Mouse (Mus musculus) megakaryocyte, embryonic 14.5 days (primary cell): ENCODE results near the gene BC048671. TPM values are rescaled to one million over a fixed set of nuclear protein-coding genes. Genes with fewer than 3 reads are reported as not detected.

Experiments
- H3K27me3 ChIP-seq: replicated peaks from 2 replicates; pipeline ENCODE3; 2012; ENCODE audit warnings: inconsistent platforms
- H3K36me3 ChIP-seq: replicated peaks from 2 replicates; pipeline ENCODE3; 2012; ENCODE audit warnings: low read length, inconsistent platforms, mixed read lengths
- H3K4me1 ChIP-seq: 2 replicates; pipeline ENCODE4 v1.6.1; 2012; ENCODE audit warnings: inconsistent platforms
- H3K4me3 ChIP-seq: replicated peaks from 2 replicates; pipeline ENCODE3; 2012; ENCODE audit warnings: moderate library complexity, mild to moderate bottlenecking, inconsistent platforms
- H3K9me3 ChIP-seq: 2 replicates; pipeline ENCODE4 v1.6.1; 2012; ENCODE audit warnings: inconsistent platforms
- FLI1 ChIP-seq: IDR thresholded peaks from 2 replicates; pipeline ENCODE4 v1.6.1; 2012; ENCODE audit warnings: low read length, inconsistent platforms, mixed read lengths
- GATA1 ChIP-seq: IDR thresholded peaks from 3 replicates; pipeline ENCODE4 v1.6.1; 2012; ENCODE audit warnings: mixed read lengths, low read length, inconsistent platforms, borderline replicate concordance
- polyA plus RNA-seq: library from polyadenylated mRNA; stranded (reverse); fragments of >175 nt; gene quantifications from 2 replicates; pipeline ENCODE4 v1.2.3, GENCODE M21; 2012; ENCODE audit warnings: low replicate concordance; ENCODE audit not compliant: insufficient read depth

The BC048671 gene
- polyA plus RNA-seq, 1 experiment: not detected

GRCm38 (mm10) chr6:90321811-90322210 lies 20.8 kb downstream of the BC048671 start:
- Histone ChIP-seq H3K27me3 (peaks cover 50% of the 10 kb centered on the region), H3K9me3 (no peaks in the 10 kb centered on the region), H3K36me3 (no peaks in the 10 kb centered on the region), H3K4me3 (no peak overlapping the region), H3K4me1 (peaks cover 5% of the 10 kb centered on the region)
- TF ChIP-seq GATA1: no peak
- TF ChIP-seq FLI1: no peak

DNA sequence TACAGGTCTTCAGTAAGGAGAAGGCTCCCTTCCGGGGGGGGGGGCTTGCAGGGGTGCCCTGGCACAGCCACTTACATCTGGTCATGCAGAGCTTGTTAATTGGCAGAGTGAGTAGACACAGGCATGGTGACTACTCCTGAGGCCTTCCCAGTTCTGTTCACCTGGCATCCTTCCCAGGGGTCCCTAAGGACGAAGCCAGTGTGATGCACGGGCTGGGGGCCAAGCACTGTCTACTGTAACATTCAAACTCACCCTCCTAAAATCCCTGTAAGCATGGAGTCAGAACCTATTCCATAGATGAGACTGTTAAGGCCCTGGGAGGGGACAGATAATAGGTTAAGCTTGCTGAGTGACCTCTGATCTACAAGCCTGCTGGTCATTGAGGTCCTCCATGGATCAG lies 23.0 kb downstream of the BC048671 start:
- Histone ChIP-seq H3K9me3 (no peaks in the 10 kb centered on the region), H3K4me1 (peaks cover 5% of the 10 kb centered on the region), H3K36me3 (no peaks in the 10 kb centered on the region), H3K4me3 (no peak overlapping the region), H3K27me3 (peaks cover 54% of the 10 kb centered on the region)
- TF ChIP-seq FLI1 (no peak), GATA1 (no peak)

DNA sequence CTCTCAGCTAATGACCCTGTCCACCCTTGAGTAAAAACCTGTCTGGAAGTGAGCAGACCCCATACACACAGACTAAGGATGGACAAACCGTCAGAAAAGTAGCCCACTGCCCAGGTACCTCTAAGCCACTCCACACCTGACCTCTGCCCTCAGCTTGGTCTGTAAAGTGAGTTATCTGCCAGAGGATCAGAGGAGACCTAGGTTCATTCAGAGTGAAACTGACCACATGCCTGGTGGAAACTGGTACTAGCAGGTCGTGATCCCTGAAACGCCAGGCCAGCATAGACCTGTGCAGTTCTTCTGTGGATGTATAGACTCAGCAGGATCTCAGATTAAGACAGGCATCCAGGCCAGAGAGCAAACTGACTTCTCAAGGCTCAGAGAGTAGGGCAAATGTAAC lies 23.4 kb downstream of the BC048671 start:
- Histone ChIP-seq H3K27me3 (peaks cover 58% of the 10 kb centered on the region), H3K36me3 (no peaks in the 10 kb centered on the region), H3K4me1 (peaks cover 5% of the 10 kb centered on the region), H3K4me3 (no peak overlapping the region), H3K9me3 (no peaks in the 10 kb centered on the region)
- TF ChIP-seq GATA1: no peak

GRCm38 (mm10) chr6:90324991-90325390 lies 24.0 kb downstream of the BC048671 start, which contains the start of gene Chst13:
Gene Chst13 (minus strand): TSS chr6:90325185.
- H3K27me3 ChIP-seq: peaks cover 57% of the 10 kb centered on the region
- H3K4me3 ChIP-seq: peak within 1 kb of the TSS; percentile 84
- H3K4me1 ChIP-seq: peaks cover 5% of the 10 kb centered on the region
- H3K36me3 ChIP-seq: no peaks in the 10 kb centered on the region
- TF ChIP-seq FLI1: no peak
- no peak for TF ChIP-seq GATA1
- no peaks in the 10 kb centered on the region for H3K9me3 ChIP-seq

DNA sequence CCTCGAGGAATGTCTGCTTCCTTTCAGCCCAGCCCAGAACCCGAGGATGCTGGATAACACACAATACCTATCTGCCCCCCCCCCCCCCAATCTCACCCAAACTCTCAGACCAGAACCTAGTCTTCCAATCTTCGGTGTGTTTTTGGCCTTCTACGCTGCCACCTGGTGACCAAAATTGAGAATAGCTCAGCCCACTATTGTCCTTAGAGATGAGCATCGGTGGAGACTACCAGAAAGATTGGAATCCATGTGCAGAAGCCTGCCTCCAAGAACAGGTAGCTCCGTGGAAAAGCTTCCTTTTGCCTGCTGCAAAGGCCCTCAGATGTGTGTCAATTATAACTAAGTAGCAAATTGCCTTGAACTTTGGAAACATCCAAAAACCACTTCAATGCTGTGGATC lies 26.7 kb downstream of the BC048671 start:
- Histone ChIP-seq H3K27me3 (peaks cover 52% of the 10 kb centered on the region), H3K4me3 (no peak overlapping the region), H3K4me1 (peaks cover 5% of the 10 kb centered on the region), H3K36me3 (no peaks in the 10 kb centered on the region), H3K9me3 (no peaks in the 10 kb centered on the region)
- TF ChIP-seq GATA1: no peak
- TF ChIP-seq FLI1: no peak

DNA sequence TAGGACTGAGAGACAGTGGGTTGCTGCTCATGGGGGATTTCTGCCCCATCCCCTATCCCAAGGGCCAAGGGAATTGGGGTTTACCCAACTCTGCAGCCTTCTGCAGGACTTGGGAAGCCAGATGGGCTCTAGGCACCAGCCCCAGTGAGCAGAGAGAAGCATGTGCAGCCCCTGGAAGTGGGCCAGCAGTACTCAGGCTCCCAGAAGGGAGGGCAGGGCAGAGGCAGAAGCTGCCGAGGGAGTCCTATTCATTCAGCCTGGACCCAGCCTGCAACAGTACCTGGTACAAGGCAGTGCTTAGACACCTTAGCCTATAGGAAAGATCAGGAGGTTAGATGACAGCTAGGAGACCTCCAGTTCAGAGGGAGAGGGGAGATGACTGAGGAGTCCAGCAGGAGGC lies 28.9 kb downstream of the BC048671 start:
- Histone ChIP-seq H3K9me3 (no peaks in the 10 kb centered on the region), H3K4me3 (no peak overlapping the region), H3K4me1 (peaks cover 6% of the 10 kb centered on the region), H3K27me3 (peaks cover 49% of the 10 kb centered on the region), H3K36me3 (no peaks in the 10 kb centered on the region)
- TF ChIP-seq FLI1: no peak
- TF ChIP-seq GATA1: no peak

GRCm38 (mm10) chr6:90332561-90333425 lies 31.8 kb downstream of the BC048671 start, which contains the start of gene Uroc1:
Gene Uroc1 (plus strand): TSS chr6:90333284.
- H3K36me3 ChIP-seq: no peaks in the 10 kb centered on the region
- no peak for TF ChIP-seq GATA1
- no peak for TF ChIP-seq FLI1
- H3K27me3 ChIP-seq: peaks cover 40% of the 10 kb centered on the region
- no peak within 1 kb of the TSS for H3K4me3 ChIP-seq
- no peaks in the 10 kb centered on the region for H3K9me3 ChIP-seq
- H3K4me1 ChIP-seq: peaks cover 8% of the 10 kb centered on the region; the same call in 1 of the 2 replicates

DNA sequence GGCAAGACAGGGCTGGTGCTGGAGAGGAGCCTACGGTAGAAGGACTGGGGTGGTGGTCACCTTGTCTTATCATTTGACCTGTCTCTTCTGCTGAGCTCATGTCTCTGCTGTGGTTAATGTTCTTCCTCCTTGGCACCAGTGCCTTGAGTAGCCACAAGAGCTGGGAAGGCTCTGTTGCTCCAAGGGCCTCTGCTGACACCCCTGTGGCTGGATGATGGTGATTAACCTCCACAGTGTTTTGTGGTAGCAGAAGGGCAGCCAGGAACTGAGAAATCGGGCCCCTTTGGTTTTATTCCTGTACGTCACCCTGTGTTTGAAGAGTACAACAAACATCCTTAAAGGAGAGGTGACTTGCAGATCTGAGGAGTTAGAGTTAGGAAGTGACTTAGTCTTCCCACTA lies 33.2 kb downstream of the BC048671 start:
- Histone ChIP-seq H3K9me3 (no peaks in the 10 kb centered on the region), H3K27me3 (peaks cover 39% of the 10 kb centered on the region), H3K36me3 (no peaks in the 10 kb centered on the region), H3K4me3 (no peak overlapping the region), H3K4me1 (peaks cover 8% of the 10 kb centered on the region; the same call in 1 of the 2 replicates)
- no peak for TF ChIP-seq GATA1
- no peak for TF ChIP-seq FLI1

- Histone ChIP-seq H3K27me3 (peaks cover 53% of the 10 kb centered on the region), H3K4me3 (no peak overlapping the region), H3K36me3 (no peaks in the 10 kb centered on the region), H3K9me3 (no peaks in the 10 kb centered on the region), H3K4me1 (peaks cover 10% of the 10 kb centered on the region)
- TF ChIP-seq GATA1: no peak
Measured at GRCm38 (mm10) chr6:90342343-90342742, 41.3 kb downstream of the BC048671 start.

- Histone ChIP-seq H3K36me3 (no peaks in the 10 kb centered on the region), H3K4me1 (peaks cover 8% of the 10 kb centered on the region), H3K4me3 (no peak overlapping the region), H3K27me3 (peaks cover 70% of the 10 kb centered on the region), H3K9me3 (no peaks in the 10 kb centered on the region)
- TF ChIP-seq FLI1: no peak
- no peak for TF ChIP-seq GATA1
Measured at GRCm38 (mm10) chr6:90347183-90347582, 46.2 kb downstream of the BC048671 start.

DNA sequence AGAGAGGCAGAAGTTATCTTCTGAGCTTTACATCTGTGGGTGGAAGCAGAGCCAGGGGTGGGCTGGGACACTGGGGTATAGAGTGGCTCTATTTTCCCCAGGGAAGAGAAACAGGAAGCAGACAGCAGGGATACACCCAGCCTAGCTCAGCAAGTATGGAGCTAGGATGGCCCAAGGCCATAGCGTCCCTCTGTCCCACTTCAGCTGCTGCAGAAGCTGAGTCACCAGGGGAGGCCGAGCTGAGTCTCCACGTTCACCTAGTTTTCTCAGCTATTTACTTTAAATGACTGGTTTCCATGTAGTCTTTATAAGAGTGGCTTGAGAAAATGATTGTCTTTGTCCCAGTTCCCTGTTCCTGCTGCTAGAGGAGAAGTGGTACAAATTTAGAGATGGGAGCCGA lies 47.5 kb downstream of the BC048671 start:
- peaks cover 8% of the 10 kb centered on the region for H3K4me1 ChIP-seq
- peaks cover 72% of the 10 kb centered on the region for H3K27me3 ChIP-seq
- no peaks in the 10 kb centered on the region for H3K36me3 ChIP-seq
- H3K4me3 ChIP-seq: no peak overlapping the region
- no peak for TF ChIP-seq GATA1
- no peak for TF ChIP-seq FLI1
- no peaks in the 10 kb centered on the region for H3K9me3 ChIP-seq
